Mouse (Mus musculus) macrophage (primary cell): ENCODE results near the gene Tmem102. TPM values are rescaled to one million over a fixed set of nuclear protein-coding genes. Genes with fewer than 3 reads are reported as not detected.

Experiments
- polyA plus RNA-seq: library from polyadenylated mRNA; stranded (reverse); fragments of 250-400 nt; gene quantifications from 3 replicates; pipeline ENCODE4 v1.2.4, GENCODE M21; 2018; ENCODE audit warnings: inconsistent platforms

Gene Tmem102
- polyA plus RNA-seq, 1 experiment from 2014 or later, result not detected

Other genes starting within 250 kb of the Tmem102 start
- gene Efnb3, start 245.4 kb downstream of the Tmem102 start, polyA plus RNA-seq, result 0.06 TPM in 1 of 3 replicates, not detected in the others
- gene Wrap53, start 225.4 kb downstream of the Tmem102 start, polyA plus RNA-seq, result 4.4 to 5.0 TPM (median 5.0 TPM) in 3 replicates
- 32.6 to 59.9 TPM (median 52.5 TPM) in 3 replicates for gene Trp53, start 225.3 kb downstream of the Tmem102 start, polyA plus RNA-seq
- gene Atp1b2, start 199.7 kb downstream of the Tmem102 start, polyA plus RNA-seq, result not detected in 3 replicates
- not detected in 3 replicates for gene Shbg, start 187.7 kb downstream of the Tmem102 start, polyA plus RNA-seq
- gene Sat2, start 183.6 kb downstream of the Tmem102 start, polyA plus RNA-seq, result 1.6 to 2.2 TPM (median 1.6 TPM) in 3 replicates
- gene Fxr2, start 172.6 kb downstream of the Tmem102 start, polyA plus RNA-seq, result 36.0 to 36.7 TPM (median 36.3 TPM) in 3 replicates
- gene Sox15, start 150.3 kb downstream of the Tmem102 start, polyA plus RNA-seq, result 0.46 TPM in 1 of 3 replicates, not detected in the others
- gene Mpdu1, start 143.0 kb downstream of the Tmem102 start, polyA plus RNA-seq, result 81.7 to 90.9 TPM (median 89.2 TPM) in 3 replicates
- 3,562 to 8,261 TPM (median 3,776 TPM) in 3 replicates for gene Cd68, start 139.5 kb downstream of the Tmem102 start, polyA plus RNA-seq
- 683 to 1,306 TPM (median 693 TPM) in 3 replicates for gene Eif4a1, start 133.2 kb downstream of the Tmem102 start, polyA plus RNA-seq
- gene Senp3, start 123.5 kb downstream of the Tmem102 start, polyA plus RNA-seq, result 57.8 to 99.6 TPM (median 77.5 TPM) in 3 replicates
- 16.4 to 43.4 TPM (median 40.3 TPM) in 3 replicates for gene Tnfsf13, start 119.8 kb downstream of the Tmem102 start, polyA plus RNA-seq
- 89.2 to 140 TPM (median 130 TPM) in 3 replicates for gene Tnfsf12, start 109.8 kb downstream of the Tmem102 start, polyA plus RNA-seq
- gene Tnfsfm13, start 109.5 kb downstream of the Tmem102 start, polyA plus RNA-seq, result 25.2 to 36.9 TPM (median 25.5 TPM) in 3 replicates
- 63.4 to 133 TPM (median 79.6 TPM) in 3 replicates for gene Polr2a, start 47.0 kb downstream of the Tmem102 start, polyA plus RNA-seq
- not detected in 3 replicates for gene Slc35g3, start 43.7 kb downstream of the Tmem102 start, polyA plus RNA-seq
- gene Zbtb4, start 39.7 kb downstream of the Tmem102 start, polyA plus RNA-seq, result 11.6 to 17.8 TPM (median 12.0 TPM) in 3 replicates
- not detected in 3 replicates for gene Chrnb1, start 9.7 kb downstream of the Tmem102 start, polyA plus RNA-seq
- 0.69 to 2.7 TPM (median 2.3 TPM) in 3 replicates for gene Fgf11, start 3.8 kb downstream of the Tmem102 start, polyA plus RNA-seq
- not detected in 3 replicates for gene Gm39566, start 9.7 kb upstream of the Tmem102 start, polyA plus RNA-seq
- not detected in 3 replicates for gene Spem2, start 12.8 kb upstream of the Tmem102 start, polyA plus RNA-seq
- not detected in 3 replicates for gene Spem1, start 16.6 kb upstream of the Tmem102 start, polyA plus RNA-seq
- 0.80 to 2.1 TPM (median 1.0 TPM) in 3 replicates for gene Nlgn2, start 32.2 kb upstream of the Tmem102 start, polyA plus RNA-seq
- 71.2 to 302 TPM (median 269 TPM) in 3 replicates for gene Tmem256, start 32.9 kb upstream of the Tmem102 start, polyA plus RNA-seq
- gene Plscr3, start 40.8 kb upstream of the Tmem102 start, polyA plus RNA-seq, result 23.8 to 38.1 TPM (median 36.6 TPM) in 3 replicates
- not detected in 3 replicates for gene Tnk1, start 53.1 kb upstream of the Tmem102 start, polyA plus RNA-seq
- gene Tmem95, start 72.4 kb upstream of the Tmem102 start, polyA plus RNA-seq, result not detected in 3 replicates
- 4.3 to 5.6 TPM (median 5.5 TPM) in 3 replicates for gene Kctd11, start 75.8 kb upstream of the Tmem102 start, polyA plus RNA-seq
- gene Acap1, start 89.9 kb upstream of the Tmem102 start, polyA plus RNA-seq, result 0.54 to 0.68 TPM (median 0.62 TPM) in 3 replicates
- not detected in 3 replicates for gene 2810408A11Rik, start 95.4 kb upstream of the Tmem102 start, polyA plus RNA-seq
- 14.9 to 19.2 TPM (median 15.6 TPM) in 3 replicates for gene Neurl4, start 95.4 kb upstream of the Tmem102 start, polyA plus RNA-seq
- 48.3 to 74.1 TPM (median 49.3 TPM) in 3 replicates for gene Gps2, start 108.3 kb upstream of the Tmem102 start, polyA plus RNA-seq
- 339 to 874 TPM (median 348 TPM) in 3 replicates for gene Eif5a, start 116.3 kb upstream of the Tmem102 start, polyA plus RNA-seq
- not detected in 3 replicates for gene Ybx2, start 130.2 kb upstream of the Tmem102 start, polyA plus RNA-seq
- 0.13 to 0.50 TPM in 2 of 3 replicates, not detected in the other for gene Slc2a4, start 142.6 kb upstream of the Tmem102 start, polyA plus RNA-seq
- gene Cldn7, start 159.2 kb upstream of the Tmem102 start, polyA plus RNA-seq, result not detected in 3 replicates
- gene Ctdnep1, start 175.5 kb upstream of the Tmem102 start, polyA plus RNA-seq, result 102 to 235 TPM (median 115 TPM) in 3 replicates
- 29.9 to 51.5 TPM (median 43.1 TPM) in 3 replicates for gene Elp5, start 176.9 kb upstream of the Tmem102 start, polyA plus RNA-seq
- 791 to 1,264 TPM (median 1,032 TPM) in 3 replicates for gene Gabarap, start 185.5 kb upstream of the Tmem102 start, polyA plus RNA-seq
- gene Phf23, start 190.2 kb upstream of the Tmem102 start, polyA plus RNA-seq, result 62.4 to 122 TPM (median 77.3 TPM) in 3 replicates
- gene Dvl2, start 195.0 kb upstream of the Tmem102 start, polyA plus RNA-seq, result 10.8 to 21.7 TPM (median 11.8 TPM) in 3 replicates
- 31.8 to 39.7 TPM (median 37.2 TPM) in 3 replicates for gene Acadvl, start 209.8 kb upstream of the Tmem102 start, polyA plus RNA-seq
- gene Dlg4, start 211.3 kb upstream of the Tmem102 start, polyA plus RNA-seq, result 4.4 to 6.6 TPM (median 4.6 TPM) in 3 replicates
- gene Asgr1, start 248.5 kb upstream of the Tmem102 start, polyA plus RNA-seq, result not detected in 3 replicates